Mouse (Mus musculus): ENCODE results near the gene Napsa. TPM values are rescaled to one million over a fixed set of nuclear protein-coding genes. Genes with fewer than 3 reads are reported as not detected.

The Napsa gene
- total RNA-seq, 1 experiment from 2014 or later: 48.5 TPM

DNA sequence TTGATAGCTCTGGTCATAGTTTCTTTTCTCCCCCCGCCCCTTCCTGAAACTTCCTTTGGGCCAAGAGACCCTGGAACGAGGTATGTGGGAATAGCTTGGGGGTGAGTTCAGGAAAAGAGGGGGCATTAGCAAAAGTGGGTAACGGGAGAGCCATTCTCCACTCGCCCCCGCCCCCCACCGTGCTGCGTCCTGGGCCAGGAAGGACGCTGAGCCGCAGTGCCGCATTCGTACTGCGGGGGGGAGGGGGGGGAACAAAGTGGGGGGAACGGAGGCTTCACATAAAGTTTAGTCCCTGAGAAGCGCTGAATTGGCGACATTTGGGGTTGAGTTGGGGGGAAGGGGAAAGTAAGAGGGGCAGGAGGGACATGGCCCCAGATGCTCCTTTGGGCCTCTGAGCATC lies 20.9 kb downstream of the Napsa start:
- ATAC-seq (replicated peaks; ENCODE audit: low read depth, poor library complexity, severe bottlenecking): no peak

DNA sequence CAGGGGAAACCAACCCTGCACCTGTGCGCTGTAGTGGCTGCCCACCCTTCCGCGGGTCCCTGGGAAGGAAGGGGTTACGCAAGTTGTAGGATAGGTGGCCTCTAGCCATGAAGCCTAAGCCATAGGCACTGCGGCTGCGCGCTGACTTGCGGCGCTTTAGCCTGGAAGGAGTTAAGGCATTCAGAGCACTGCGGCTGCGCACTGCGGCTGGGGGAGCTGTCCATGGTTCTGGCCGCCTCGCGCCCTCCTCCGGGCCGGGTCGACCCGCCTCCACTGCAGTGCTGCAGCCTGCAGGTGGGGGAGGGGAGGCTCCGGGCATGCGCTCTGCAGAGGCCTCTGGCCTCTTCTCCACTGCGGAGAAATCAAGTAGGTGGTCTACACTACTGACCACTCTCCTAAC lies 21.6 kb downstream of the Napsa start:
- ATAC-seq (replicated peaks; ENCODE audit: low read depth, poor library complexity, severe bottlenecking): peak; percentile 62

DNA sequence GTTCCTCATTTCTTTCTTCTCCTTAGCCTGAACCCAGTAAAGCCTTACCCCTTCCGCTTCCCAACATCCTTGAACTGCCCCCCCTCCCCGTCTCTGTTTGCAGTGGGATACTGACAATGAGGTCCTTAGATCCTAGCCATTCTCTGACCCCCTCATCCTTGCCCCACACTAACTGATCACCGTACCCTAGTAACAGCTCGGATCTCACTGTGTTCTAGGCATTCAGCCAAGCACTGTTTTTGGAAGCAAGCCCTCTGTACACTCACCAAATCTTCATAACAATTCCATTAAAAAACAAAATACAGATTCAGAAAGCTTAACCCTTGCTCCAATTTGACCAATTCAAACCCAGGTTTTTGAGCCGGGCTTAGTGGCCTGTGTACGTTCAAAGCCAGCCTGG lies 22.1 kb downstream of the Napsa start:
- ATAC-seq (replicated peaks; ENCODE audit: low read depth, poor library complexity, severe bottlenecking): no peak

DNA sequence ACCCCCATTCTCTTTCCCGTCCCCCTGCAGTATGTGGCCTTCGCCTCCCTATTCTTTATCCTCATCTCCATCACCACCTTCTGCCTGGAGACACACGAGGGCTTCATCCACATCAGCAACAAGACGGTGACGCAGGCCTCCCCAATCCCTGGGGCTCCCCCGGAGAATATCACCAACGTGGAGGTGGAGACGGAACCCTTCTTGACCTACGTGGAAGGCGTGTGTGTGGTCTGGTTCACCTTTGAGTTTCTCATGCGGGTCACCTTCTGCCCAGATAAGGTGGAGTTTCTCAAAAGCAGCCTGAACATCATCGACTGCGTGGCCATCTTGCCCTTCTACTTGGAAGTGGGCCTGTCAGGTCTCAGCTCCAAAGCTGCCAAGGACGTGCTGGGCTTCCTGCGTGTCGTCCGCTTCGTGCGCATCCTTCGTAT lies 23.0 kb downstream of the Napsa start:
- ATAC-seq (replicated peaks; ENCODE audit: low read depth, poor library complexity, severe bottlenecking): no peak

DNA sequence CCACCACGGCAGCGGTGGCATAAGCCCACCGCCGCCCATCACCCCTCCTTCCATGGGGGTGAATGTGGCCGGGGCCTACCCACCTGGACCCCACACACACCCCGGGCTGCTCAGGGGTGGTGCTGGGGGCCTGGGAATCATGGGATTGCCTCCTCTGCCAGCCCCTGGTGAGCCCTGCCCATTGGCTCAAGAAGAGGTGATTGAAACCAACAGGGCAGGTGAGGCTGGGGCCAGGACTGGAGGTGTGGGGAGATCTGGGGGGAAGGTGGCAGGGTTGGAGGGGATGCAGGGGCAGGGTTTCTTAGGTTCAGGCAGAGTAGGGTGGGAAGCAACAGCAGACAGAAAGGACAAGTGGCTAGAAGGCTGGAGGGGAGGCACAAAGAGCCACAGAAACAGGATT lies 23.9 kb downstream of the Napsa start:
- no peak for ATAC-seq (replicated peaks; ENCODE audit: low read depth, poor library complexity, severe bottlenecking)

DNA sequence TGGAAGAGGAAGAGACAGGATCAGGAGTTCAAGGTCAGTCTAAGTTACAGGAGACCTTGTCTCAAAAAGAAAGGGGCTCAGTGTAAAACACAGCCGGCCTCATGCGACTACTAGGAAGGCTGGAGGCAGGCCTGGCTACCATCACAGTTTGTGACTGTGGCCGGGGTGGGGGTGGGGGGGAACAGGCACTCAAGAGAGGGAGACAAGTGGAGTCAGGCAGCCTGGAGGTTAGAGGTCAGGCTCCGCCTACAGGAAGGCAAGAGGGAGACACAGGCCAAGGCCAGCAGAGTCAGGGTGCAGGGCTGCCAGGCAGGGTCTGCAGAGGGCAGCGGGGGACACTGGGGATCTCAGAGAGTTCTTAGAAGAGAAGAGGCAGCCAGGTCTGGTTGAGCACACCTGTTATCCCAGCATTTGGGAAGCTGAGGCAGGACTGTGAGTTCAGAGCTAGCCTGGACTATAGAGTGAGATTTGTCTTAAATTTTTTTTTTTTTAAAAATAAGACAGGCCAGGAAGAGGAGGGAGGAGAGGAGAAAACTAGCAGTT lies 24.9 kb downstream of the Napsa start:
- no peak for ATAC-seq (replicated peaks; ENCODE audit: low read depth, poor library complexity, severe bottlenecking)

DNA sequence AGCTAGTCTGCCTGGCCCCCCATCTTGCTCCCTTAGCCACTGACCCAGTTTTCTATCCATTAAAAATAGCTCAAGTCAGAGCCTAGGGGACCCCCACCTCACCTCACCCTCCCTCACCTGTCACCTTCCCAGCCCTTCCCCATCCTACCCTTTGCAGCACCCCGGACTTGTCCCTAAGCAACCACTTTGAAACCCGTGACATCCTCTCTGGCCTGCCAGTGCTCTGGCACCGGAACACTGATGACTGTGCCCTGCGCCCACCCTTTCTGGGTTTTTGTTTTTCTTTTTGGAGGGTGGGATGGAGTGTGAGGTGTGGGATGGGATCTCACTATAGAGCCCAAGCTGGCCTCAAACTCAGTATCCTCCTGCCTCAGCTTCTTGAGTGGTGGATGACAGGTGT lies 25.5 kb downstream of the Napsa start:
- no peak for ATAC-seq (replicated peaks; ENCODE audit: low read depth, poor library complexity, severe bottlenecking)

DNA sequence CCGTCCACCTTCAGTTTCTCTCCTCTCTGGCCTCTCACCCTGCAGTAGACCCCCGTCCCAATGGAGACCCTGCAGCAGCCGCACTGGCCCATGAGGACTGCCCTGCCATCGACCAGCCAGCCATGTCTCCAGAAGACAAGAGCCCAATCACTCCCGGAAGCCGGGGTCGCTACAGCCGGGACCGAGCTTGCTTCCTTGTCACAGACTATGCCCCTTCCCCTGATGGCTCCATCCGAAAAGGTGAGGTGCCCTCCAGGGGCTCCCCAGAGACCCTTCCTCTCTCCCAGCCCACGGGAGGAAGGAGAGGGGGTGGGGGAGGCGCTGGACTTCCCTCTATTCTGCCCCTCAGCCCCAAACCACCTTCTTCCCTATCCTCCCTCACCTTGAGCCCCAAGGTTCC lies 26.2 kb downstream of the Napsa start:
- ATAC-seq (replicated peaks; ENCODE audit: low read depth, poor library complexity, severe bottlenecking): no peak

DNA sequence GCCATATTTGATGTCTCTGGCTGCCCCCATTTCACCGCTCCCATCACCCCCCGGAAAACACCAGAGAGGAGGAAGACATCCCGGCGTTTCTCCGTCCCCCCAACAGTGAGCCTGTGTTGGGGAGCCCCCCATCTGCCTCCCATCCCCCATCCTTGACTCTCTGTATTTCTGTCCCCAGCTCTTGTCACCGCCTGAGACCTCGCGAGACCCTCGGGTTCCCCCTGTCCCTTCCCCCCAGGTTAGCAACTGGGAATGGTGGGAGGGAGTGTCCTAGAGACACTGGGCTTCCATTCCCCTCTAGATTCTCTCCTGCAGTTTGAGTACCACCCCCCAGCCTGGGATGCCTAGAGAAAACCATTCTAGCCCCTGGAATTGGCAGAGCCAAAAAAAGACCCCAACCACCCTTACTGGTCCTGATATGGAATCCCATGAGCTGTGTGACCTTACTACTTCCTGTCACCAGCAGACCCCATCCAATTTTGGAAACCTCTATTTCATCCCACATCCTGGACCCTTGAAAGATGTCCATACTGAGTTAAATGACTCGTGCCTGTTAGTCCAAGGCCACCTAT lies 28.6 kb downstream of the Napsa start:
- no peak for ATAC-seq (replicated peaks; ENCODE audit: low read depth, poor library complexity, severe bottlenecking)

DNA sequence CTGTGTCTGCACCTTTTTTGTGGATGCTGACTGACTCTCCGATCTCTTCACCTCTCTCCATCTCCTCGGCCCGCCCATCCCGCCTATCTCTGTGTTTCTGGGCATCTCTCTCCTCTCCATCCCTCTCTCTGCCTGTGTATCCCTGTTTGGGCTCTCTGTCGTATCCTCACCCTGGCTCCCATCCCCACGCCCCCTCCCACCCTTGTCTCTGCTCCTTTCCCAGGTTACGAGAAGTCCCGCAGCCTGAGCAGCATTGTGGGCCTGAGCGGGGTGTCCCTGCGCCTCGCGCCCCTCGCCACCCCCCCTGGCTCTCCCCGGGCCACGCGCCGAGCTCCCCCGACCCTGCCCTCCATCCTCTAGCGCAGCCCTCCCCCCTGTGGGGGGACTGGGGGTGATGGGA lies 29.5 kb downstream of the Napsa start:
- ATAC-seq (replicated peaks; ENCODE audit: low read depth, poor library complexity, severe bottlenecking): no peak

DNA sequence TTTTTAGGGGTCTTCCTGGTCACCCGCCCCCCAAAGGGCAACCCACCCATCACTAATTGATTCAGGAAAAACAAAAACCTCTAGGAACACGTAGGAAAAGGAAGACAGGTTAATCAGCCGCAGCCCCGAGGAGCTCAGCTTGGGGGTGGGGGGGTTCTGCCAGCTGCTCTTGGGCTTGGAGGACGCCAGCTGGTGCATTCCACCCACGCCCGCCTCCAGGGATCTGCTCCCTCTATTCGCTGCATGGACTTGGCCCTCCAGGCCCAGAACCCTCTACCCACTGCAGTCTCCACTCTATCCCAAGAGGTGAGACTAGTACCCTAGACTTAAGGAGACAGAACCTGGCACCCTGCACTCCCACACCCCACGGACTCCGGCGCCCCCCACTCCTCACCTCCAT lies 30.3 kb downstream of the Napsa start:
- ATAC-seq (replicated peaks; ENCODE audit: low read depth, poor library complexity, severe bottlenecking): no peak

DNA sequence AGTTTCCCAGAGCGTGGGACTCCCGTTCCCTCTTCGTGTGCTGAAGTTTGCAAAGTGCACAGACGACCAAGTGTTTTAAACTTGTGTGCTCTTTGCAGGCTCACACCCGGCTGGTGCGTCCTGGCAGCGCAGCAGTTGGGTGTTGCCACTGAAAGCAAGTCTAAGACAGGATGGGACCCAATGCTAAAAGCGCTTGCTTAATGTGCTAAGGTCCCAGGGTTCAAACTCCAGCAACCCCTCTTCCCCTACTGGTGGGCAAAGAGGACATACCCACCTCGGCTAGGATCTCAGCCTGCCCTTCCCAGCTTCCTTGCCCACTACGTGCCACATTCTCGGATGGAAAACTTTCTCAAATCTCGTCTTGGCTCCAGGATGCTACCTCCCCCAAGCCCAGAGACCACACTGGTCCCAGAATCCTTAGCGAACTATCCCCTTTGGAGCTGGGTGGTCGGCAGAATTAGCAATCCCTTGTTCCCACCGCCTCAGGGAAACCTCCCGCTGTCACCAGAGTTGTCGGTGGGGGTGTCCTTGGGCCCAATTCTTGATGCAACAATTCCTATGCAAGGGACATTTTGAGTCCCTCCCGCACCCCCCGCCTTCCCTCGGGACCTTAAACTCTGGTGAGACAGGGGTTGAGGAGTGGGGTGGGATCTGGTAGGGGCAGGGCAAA lies 31.1 kb downstream of the Napsa start:
- ATAC-seq (replicated peaks; ENCODE audit: low read depth, poor library complexity, severe bottlenecking): no peak

DNA sequence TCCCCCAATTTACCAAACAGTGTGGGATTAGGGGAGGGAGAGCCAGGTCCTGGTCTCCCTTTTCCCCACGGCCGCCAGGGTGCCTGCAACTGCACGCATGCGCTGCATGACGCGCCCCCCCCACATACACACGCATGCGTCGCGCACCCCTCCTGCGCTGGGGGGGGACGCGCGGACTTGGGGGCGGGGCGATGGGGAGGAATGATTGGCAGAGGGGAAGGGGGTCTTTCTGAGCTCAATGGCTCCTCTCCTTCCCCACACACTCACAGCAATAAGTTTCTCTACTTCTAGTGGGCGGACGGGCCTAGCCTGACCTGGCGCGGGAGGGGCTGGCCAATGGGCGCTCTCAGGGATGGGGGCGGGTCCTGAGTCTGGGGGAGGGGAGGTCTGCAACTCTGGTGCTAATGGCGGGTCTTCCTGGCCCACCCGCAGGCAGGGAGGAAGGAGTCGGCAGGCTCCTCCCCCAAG lies 32.0 kb downstream of the Napsa start:
- no peak for ATAC-seq (replicated peaks; ENCODE audit: low read depth, poor library complexity, severe bottlenecking)

DNA sequence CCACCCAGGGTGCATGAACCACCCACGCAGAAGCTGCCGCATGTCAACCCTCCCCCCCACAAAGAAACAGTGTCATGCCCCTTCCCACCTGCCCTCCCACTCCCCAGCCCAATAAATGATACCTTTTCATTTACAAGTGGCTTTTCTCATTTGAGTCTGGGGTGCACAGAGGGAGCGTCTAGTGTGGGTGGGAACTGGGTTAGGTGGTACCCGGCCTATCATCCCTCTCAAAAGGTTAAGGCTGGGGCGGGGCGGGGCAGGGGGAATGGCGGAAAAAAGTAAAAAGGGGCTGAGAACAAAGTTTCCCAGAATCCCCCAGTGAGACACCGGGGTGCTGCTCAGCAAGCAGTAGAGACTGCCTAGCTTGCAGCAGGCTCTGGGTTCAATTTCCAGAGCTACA lies 32.4 kb downstream of the Napsa start:
- no peak for ATAC-seq (replicated peaks; ENCODE audit: low read depth, poor library complexity, severe bottlenecking)

DNA sequence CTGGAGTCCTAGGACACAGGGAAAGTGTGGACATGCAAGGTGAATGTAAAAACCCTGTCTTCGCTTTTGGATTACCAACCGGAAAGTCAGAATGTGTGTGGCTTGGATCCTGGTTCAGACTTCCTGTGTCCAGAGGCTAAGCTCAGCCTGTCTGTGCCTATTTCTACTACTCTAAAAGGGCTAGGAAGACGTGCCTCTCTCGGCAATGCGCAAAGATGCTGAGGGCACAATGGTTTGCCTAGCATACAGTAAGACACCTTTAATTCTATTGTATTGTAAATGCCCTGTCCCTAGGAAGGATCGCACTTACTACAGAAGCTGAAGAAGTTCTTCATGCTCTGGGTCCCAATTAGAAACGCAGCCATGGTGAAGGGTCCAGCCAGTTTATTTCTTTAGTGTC lies 33.3 kb downstream of the Napsa start:
- no peak for ATAC-seq (replicated peaks; ENCODE audit: low read depth, poor library complexity, severe bottlenecking)

DNA sequence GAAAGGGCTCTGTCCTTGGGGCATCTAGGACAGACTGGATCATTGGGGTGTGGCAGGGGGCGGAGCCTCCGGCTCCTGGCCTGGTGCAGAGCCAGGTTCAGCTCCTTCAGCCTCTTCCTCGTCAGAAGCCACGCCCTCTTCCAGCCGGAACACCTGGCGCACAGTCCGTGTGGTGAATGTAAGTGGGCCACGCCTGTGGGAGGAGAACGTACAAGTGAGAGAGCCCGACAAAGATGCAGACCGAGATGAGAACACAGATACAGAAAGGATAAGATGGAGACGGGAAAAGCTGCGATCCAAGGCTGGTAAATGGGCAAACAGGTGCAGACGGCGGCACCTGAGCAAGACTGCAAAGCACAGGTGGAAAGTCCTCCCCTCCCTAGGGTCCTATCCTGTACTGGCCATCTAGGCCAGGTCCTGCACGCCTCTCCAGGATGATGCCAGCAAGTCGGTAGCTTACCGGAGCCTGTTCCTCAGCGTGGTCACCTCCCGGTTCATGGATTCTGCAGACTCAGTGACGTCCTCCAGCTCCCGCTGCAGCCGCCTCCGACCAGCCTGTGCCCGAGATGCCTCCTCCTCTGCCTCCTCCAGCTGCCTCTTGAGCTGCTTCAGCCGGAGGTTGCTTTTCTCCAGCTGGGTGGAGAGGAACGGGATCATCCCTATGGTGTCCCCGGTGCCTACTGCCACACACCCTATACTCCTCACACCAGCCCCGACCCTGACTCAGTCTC lies 34.2 kb downstream of the Napsa start:
- no peak for ATAC-seq (replicated peaks; ENCODE audit: low read depth, poor library complexity, severe bottlenecking)

DNA sequence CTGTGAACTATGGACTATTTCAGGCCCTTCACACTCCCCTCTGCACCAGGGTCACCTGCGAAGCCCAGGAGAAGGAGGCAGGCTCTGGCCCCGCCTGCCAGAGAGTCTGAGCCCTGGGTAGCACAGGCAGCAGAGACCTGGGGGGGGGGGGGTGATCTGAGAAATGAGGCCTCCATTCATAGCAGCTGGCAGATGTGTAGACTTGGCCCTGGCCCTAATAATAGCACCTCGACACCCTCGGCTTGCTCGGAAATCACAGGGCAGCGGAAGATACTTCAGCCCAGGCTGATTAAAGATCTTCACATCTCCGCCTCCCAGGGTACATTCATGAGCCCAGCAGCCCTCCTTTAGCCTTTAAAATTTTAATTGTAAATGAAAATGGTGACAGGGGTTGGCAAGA lies 40.0 kb downstream of the Napsa start:
- no peak for ATAC-seq (replicated peaks; ENCODE audit: low read depth, poor library complexity, severe bottlenecking)

DNA sequence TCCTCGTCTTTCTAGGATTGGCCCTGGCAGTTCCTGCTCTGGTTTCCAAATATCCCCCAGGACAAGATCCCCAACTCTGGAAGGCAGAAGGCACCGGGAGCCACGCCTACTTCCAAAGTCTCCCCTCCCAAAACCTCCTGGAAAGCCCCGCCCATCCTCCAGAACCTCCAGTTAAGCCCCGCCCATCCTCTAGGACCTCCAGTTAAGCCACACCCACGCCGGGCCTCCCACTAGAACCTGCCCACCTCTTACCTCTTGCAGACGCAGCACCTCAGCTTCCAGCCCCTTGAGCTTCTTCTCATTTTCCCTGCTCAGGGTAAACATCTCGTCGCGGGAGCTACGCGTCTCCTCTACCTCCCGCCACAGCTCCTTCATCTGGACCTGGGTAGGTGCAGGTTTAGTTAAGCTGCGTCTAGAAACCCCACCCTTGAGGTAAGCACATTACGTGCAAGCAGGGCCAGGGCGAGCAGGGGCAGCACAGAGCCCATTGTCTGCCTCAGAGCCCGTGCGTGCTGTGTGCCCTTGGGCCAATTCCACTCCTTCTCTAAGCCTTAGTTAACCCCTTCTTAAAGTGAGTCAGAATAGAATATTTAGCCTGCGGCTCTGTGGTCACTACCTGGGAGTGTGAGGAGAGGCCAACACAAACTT lies 42.0 kb downstream of the Napsa start:
- ATAC-seq (replicated peaks; ENCODE audit: low read depth, poor library complexity, severe bottlenecking): no peak

DNA sequence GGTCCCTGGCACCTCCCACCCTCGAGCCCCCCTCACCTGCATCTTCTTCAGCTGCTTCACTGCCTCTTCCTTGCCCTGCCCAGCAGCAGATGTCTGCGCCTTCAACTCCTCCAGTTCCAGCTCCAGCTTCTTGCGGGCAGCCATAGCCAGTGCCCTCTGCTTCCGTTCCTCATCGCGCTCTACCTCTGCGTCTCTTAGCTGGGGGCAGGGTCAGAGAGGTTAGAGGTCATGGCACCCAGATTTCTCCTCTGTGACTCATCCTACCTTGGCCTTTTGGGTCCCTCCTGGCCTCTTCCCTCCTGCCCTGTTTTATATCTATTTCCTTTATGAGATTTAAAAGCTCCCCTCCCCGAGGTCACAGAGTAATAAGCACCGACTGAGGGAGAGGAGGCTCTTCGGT lies 43.1 kb downstream of the Napsa start:
- ATAC-seq (replicated peaks; ENCODE audit: low read depth, poor library complexity, severe bottlenecking): no peak

DNA sequence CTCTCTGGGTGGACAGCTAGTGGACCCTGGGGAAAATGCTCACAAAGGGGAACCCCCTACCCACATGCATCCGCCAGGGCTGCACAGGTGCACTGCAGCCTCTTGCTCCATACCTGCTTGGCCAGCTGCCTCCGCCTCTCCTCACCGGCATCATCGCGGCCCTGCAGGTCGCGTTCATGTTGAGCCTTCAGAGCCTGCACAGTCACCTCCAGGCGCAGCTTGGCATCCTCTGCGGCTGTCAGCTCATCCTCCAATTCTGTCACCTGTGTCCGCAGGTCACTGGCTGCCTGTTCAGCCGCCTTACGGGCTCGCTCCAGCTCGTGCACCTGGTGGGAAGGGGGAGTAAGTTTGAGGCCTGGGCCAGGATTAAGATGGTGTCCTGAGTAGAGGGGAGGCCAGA lies 43.8 kb downstream of the Napsa start:
- ATAC-seq (replicated peaks; ENCODE audit: low read depth, poor library complexity, severe bottlenecking): no peak

DNA sequence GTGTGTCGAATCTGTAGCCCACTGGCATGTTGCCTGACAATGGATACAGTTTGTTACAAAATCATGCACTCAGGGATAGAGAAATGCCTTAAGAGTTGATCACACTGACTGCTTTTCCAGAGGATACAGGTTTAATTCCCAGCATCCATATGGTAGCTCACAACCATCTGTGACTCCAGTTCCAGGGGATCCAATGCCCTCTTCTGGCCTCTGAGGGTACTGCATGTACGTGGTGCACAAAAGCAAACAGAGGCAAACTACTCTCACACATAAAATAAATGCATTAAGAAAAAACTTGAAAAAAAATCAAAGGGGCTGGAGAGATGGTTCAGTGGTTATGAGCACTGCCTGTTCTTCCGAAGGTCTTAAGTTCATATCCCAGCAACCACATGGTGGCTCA lies 44.9 kb downstream of the Napsa start:
- ATAC-seq (replicated peaks; ENCODE audit: low read depth, poor library complexity, severe bottlenecking): no peak
